Mouse (Mus musculus): ENCODE results near the gene Gm49345. TPM values are rescaled to one million over a fixed set of nuclear protein-coding genes. Genes with fewer than 3 reads are reported as not detected.

The Gm49345 gene
- polyA plus RNA-seq, 1 experiment from 2014 or later: not detected

DNA sequence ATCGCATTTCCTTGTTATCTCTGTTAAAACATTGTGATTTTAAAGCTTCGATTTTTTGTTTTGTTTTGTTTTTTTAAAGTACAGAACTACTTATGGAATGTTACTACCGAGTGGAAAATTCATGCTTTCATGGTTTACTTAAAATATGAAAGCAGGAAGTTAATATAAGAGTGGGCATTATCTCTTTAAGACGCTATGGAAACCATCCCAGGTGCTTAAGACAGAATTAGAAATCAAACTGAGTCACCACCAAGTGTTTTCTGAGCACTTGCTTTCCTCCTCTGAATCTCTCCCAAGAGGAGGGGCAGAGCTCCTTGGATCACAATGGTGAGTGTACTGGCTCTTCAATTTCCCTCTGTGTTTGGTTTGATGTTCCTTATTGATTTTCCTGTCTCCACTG lies 27.5 kb downstream of the Gm49345 start:
- H3K9me3 ChIP-seq (replicated peaks; ENCODE audit: low read length): no peaks in the 10 kb centered on the region
- no peak for TF ChIP-seq CTCF (IDR thresholded peaks at IDR 0.05; ENCODE audit: low read depth)
- ATAC-seq (replicated peaks; ENCODE audit: low FRiP score, low read depth) (no peak), DNase-seq (ENCODE audit: low spot score) (peak; percentile 3)
- 82% methylated on average over 4 of the region's 4 CpGs for WGBS
- H3K9ac ChIP-seq (ENCODE audit: low read depth, low read length): no peak overlapping the region
- no peak overlapping the region for H3K4me3 ChIP-seq (replicated peaks; ENCODE audit: low read depth, low read length)
- no peaks in the 10 kb centered on the region for H3K36me3 ChIP-seq (ENCODE audit: insufficient read depth, low read length)
- H3K27ac ChIP-seq: no peak overlapping the region
- no peak overlapping the region for H3K4me2 ChIP-seq (ENCODE audit: low read length)
- H3K4me1 ChIP-seq (replicated peaks; ENCODE audit: insufficient read depth, low read length): peaks cover 4% of the 10 kb centered on the region; the same call in 1 of the 2 replicates
- H3K27me3 ChIP-seq (ENCODE audit: insufficient read depth, low read length): no peaks in the 10 kb centered on the region

DNA sequence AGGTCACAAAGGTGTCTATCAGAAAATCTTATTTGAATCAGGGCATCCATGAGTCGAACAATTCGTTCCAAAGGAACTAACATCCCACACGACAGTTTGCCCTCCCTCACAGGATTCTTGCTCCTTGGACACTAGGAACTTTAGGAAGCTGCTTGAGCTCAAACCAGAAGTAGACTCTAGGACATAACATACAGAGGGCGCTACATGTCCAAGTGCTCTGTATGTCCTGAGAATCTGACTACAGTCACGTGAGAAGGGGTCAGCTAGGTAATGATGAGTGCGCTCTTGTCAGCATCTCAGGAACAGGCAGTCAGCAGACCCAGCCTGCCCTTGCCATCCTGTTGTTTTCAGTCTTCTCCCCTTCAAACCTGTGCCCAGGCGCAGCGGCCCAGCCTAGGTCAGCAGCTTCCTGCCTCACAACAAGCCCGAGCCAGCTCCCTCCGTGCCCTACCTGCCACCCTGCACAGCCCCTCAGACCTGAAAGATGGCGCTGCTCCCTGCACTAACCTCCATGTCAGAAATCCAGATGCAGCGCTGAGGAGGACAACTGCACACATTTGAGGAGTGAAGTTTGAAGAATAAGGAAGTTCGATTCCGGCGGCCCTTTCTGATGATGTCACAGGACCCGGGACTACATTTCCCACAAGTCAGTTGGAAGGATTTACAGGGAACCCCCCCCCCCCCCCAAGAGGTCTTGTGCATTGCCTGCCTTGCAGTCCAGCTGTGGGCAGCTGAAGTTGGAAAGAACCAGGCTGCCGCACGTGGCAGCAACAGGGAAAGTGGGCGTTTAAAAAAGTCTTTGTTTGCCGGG lies 28.3 kb downstream of the Gm49345 start, which contains the start of gene Zfp729b:
Gene Zfp729b (minus strand): TSS at position 642 of the 811 bp plus-strand sequence.
- no peaks in the 10 kb centered on the region for H3K36me3 ChIP-seq (ENCODE audit: insufficient read depth, low read length)
- DNase-seq (ENCODE audit: low spot score) (peak; percentile 91), ATAC-seq (replicated peaks; ENCODE audit: low FRiP score, low read depth) (peak; percentile 97)
- H3K9me3 ChIP-seq (replicated peaks; ENCODE audit: low read length): no peaks in the 10 kb centered on the region
- peak; percentile 66 for TF ChIP-seq CTCF (IDR thresholded peaks at IDR 0.05; ENCODE audit: low read depth)
- H3K9ac ChIP-seq (ENCODE audit: low read depth, low read length): peak within 1 kb of the TSS; percentile 80
- WGBS: 1% methylated on average over 20 of the region's 20 CpGs
- H3K27me3 ChIP-seq (ENCODE audit: insufficient read depth, low read length): no peaks in the 10 kb centered on the region
- H3K4me1 ChIP-seq (replicated peaks; ENCODE audit: insufficient read depth, low read length): peaks cover 4% of the 10 kb centered on the region; the same call in 1 of the 2 replicates
- peak within 1 kb of the TSS; percentile 89 for H3K27ac ChIP-seq
- H3K4me3 ChIP-seq (replicated peaks; ENCODE audit: low read depth, low read length): peak within 1 kb of the TSS; percentile 81
- H3K4me2 ChIP-seq (ENCODE audit: low read length): peak within 1 kb of the TSS; percentile 61

DNA sequence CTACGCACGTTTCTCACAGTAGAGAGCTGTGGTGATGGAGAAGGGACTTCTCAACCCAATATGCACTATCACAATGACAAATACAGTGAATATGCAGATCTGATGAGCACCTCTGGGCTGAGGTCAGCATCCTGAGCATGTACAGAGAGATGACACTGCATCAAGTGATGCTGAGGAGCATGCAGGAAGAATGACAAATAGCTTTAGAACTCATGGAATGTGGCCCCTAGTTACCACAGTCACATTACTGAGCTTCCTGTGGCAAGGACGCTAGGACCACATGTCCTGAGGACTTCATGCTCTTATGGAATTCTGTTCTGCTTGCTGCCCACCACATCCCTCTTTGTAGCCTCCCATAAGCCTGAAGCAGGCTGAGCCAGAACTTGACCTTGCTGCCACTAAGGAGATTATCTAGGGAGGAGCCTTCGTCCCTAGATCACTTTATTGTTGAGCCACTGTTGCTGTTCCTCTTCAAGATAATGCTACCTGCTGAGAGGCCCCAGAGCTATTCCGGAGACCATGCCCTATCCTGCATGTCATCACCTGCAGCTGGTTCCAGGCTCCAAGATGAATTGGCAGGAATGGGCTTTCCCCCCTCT lies 64.9 kb downstream of the Gm49345 start:
- H3K36me3 ChIP-seq (ENCODE audit: insufficient read depth, low read length): no peaks in the 10 kb centered on the region
- no peaks in the 10 kb centered on the region for H3K27me3 ChIP-seq (ENCODE audit: insufficient read depth, low read length)
- H3K4me1 ChIP-seq (replicated peaks; ENCODE audit: insufficient read depth, low read length): no peaks in the 10 kb centered on the region
- no peak for ATAC-seq (replicated peaks; ENCODE audit: low FRiP score, low read depth)
- no peaks in the 10 kb centered on the region for H3K9me3 ChIP-seq (replicated peaks; ENCODE audit: low read length)
- 80% methylated on average over 5 of the region's 5 CpGs for WGBS
- TF ChIP-seq CTCF (IDR thresholded peaks at IDR 0.05; ENCODE audit: low read depth): no peak
- no peak for DNase-seq (ENCODE audit: low spot score)
- no peak overlapping the region for H3K4me2 ChIP-seq (ENCODE audit: low read length)
- no peak overlapping the region for H3K9ac ChIP-seq (ENCODE audit: low read depth, low read length)
- H3K27ac ChIP-seq: no peak overlapping the region
- H3K4me3 ChIP-seq (replicated peaks; ENCODE audit: low read depth, low read length): no peak overlapping the region

DNA sequence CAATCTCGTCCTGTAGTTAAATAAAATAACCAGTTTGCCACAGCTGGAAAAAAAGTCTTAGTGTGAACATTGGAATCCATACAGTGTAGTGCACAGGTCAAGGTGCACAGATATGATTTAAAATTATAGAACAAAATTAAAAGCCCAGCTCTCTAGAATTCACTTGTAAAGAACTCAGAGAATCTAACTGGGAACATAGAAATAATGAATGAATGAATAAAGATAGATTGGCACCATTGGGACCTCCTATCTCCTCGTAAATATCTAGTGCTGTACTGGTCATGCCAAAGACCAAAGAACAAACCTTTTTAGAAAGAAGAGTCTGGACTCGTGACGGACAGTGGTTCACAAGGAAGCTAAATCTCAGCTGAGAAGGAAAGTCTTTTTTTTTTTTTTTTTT lies 83.8 kb downstream of the Gm49345 start, which contains the start of gene Zfp748:
Gene Zfp748 (minus strand): TSS at position 101 of the 400 bp plus-strand sequence.
- H3K9ac ChIP-seq (ENCODE audit: low read depth, low read length): peak within 1 kb of the TSS; percentile 85
- H3K9me3 ChIP-seq (replicated peaks; ENCODE audit: low read length): no peaks in the 10 kb centered on the region
- peak within 1 kb of the TSS; percentile 92 for H3K4me3 ChIP-seq (replicated peaks; ENCODE audit: low read depth, low read length)
- no peak for ATAC-seq (replicated peaks; ENCODE audit: low FRiP score, low read depth)
- TF ChIP-seq CTCF (IDR thresholded peaks at IDR 0.05; ENCODE audit: low read depth): no peak
- peaks cover 7% of the 10 kb centered on the region; the same call in 1 of the 2 replicates for H3K4me1 ChIP-seq (replicated peaks; ENCODE audit: insufficient read depth, low read length)
- H3K27ac ChIP-seq: peak within 1 kb of the TSS; percentile 91
- H3K4me2 ChIP-seq (ENCODE audit: low read length): peak within 1 kb of the TSS; percentile 67
- no peaks in the 10 kb centered on the region for H3K27me3 ChIP-seq (ENCODE audit: insufficient read depth, low read length)
- no peaks in the 10 kb centered on the region for H3K36me3 ChIP-seq (ENCODE audit: insufficient read depth, low read length)
- WGBS: 86% methylated on average over 4 of the region's 4 CpGs
- no peak for DNase-seq (ENCODE audit: low spot score)

DNA sequence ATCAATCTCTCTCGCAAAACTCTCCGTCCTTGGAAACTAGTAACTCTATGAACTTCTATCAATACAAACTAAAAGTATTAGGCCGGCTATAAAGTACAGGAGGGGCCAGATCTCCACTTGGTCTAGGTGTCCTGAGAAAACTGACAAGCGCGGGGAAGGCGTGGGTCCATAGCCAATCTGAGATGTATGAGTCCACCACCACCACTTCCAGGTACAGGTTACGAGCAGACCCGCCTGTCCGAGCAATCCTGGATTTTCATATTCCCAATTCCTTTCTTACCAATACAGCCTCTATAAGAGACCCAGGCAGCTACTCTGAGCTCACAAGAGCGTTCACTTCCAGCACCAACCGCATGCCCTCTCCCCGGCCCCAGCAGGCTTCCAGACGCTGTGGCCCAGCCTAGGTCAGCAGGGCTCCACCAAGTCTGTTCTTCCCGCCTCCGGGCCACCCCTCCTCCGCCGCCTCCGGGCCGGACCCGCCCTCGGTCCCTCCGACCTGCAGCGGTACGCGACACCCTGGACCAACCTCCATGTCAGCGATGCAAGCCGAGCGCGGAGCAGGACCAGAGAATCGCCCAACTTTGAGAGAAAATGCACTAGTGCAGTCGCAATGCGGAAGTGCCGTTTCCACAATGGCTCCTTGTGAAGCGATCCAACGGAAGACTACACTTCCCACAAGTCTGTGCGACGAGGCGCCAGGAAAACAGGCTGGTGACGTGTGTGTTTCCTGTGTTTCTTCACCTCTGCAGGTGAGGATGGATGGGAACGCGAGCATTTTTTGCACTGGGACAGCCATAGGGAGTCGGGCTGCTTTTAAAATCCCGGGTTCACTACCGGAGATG lies 84.8 kb downstream of the Gm49345 start:
- no peaks in the 10 kb centered on the region for H3K9me3 ChIP-seq (replicated peaks; ENCODE audit: low read length)
- H3K36me3 ChIP-seq (ENCODE audit: insufficient read depth, low read length): no peaks in the 10 kb centered on the region
- under 1% methylated on average over 44 of the region's 44 CpGs for WGBS
- H3K4me1 ChIP-seq (replicated peaks; ENCODE audit: insufficient read depth, low read length): peaks cover 7% of the 10 kb centered on the region; the same call in 1 of the 2 replicates
- DNase-seq (ENCODE audit: low spot score): peak; percentile 92
- peak overlapping the region; percentile 91 for H3K27ac ChIP-seq
- H3K4me3 ChIP-seq (replicated peaks; ENCODE audit: low read depth, low read length): peak overlapping the region; percentile 92
- no peaks in the 10 kb centered on the region for H3K27me3 ChIP-seq (ENCODE audit: insufficient read depth, low read length)
- ATAC-seq (replicated peaks; ENCODE audit: low FRiP score, low read depth): peak; percentile 98
- peak overlapping the region; percentile 67 for H3K4me2 ChIP-seq (ENCODE audit: low read length)
- peak overlapping the region; percentile 85 for H3K9ac ChIP-seq (ENCODE audit: low read depth, low read length)
- no peak for TF ChIP-seq CTCF (IDR thresholded peaks at IDR 0.05; ENCODE audit: low read depth)

DNA sequence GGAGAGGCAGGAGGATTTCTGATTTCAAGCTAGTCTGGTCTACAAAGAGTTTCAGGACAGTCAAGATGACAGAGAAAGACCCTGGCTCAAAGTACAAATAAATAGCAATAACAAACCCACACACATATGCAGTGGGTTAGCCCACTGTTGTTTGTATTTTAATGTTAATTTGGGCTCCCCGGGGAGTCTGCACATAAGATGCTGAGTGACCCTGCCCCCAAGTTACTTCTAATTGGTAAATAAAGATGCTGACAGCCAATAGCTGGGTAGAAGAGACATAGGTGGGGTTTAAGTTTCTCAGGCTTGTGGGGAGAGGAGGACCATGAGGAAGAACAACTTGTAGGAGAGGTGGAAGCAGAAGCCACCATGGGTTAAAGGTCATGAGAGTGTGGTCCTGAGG lies 91.6 kb downstream of the Gm49345 start:
- DNase-seq (ENCODE audit: low spot score) (no peak), ATAC-seq (replicated peaks; ENCODE audit: low FRiP score, low read depth) (no peak)
- Histone ChIP-seq H3K4me3 (replicated peaks; ENCODE audit: low read depth, low read length) (no peak overlapping the region), H3K9ac (ENCODE audit: low read depth, low read length) (no peak overlapping the region), H3K9me3 (replicated peaks; ENCODE audit: low read length) (no peaks in the 10 kb centered on the region), H3K27ac (no peak overlapping the region), H3K27me3 (ENCODE audit: insufficient read depth, low read length) (no peaks in the 10 kb centered on the region), H3K4me1 (replicated peaks; ENCODE audit: insufficient read depth, low read length) (no peaks in the 10 kb centered on the region), H3K4me2 (ENCODE audit: low read length) (no peak overlapping the region), H3K36me3 (ENCODE audit: insufficient read depth, low read length) (peaks cover 22% of the 10 kb centered on the region)
- TF ChIP-seq CTCF (IDR thresholded peaks at IDR 0.05; ENCODE audit: low read depth): no peak
- WGBS: 74% methylated on average over 1 of the region's 1 CpGs

Other genes with a start within 250 kb of the Gm49345 start
- gene Zfp429, start 237.9 kb downstream of the Gm49345 start, polyA plus RNA-seq (2015; fragmentation: Nextera tagmentation; extraction: Ambion mirVana): 5.4 and 7.8 TPM in 2 replicates
- gene Zfp459, start 216.4 kb downstream of the Gm49345 start, polyA plus RNA-seq (2015; fragmentation: Nextera tagmentation; extraction: Ambion mirVana): 1.1 and 1.4 TPM in 2 replicates
- gene Zfp874a, start 186.1 kb downstream of the Gm49345 start, polyA plus RNA-seq (2015; fragmentation: Nextera tagmentation; extraction: Ambion mirVana): 9.7 TPM in 2 replicates
- gene Zfp874b, start 153.5 kb downstream of the Gm49345 start, polyA plus RNA-seq (2015; fragmentation: Nextera tagmentation; extraction: Ambion mirVana): 3.1 and 3.4 TPM in 2 replicates
- 10.9 and 13.7 TPM in 2 replicates for gene Zfp58, start 137.2 kb downstream of the Gm49345 start, polyA plus RNA-seq (2015; fragmentation: Nextera tagmentation; extraction: Ambion mirVana)
- not detected in 2 replicates for gene Gm26965, start 111.6 kb downstream of the Gm49345 start, polyA plus RNA-seq (2015; fragmentation: Nextera tagmentation; extraction: Ambion mirVana)
- 30.4 and 38.3 TPM in 2 replicates for gene Zfp87, start 111.6 kb downstream of the Gm49345 start, polyA plus RNA-seq (2015; fragmentation: Nextera tagmentation; extraction: Ambion mirVana)
- 9.0 and 9.8 TPM in 2 replicates for gene Zfp748, start 83.9 kb downstream of the Gm49345 start, polyA plus RNA-seq (2015; fragmentation: Nextera tagmentation; extraction: Ambion mirVana)
- 3.8 TPM in 2 replicates for gene Zfp729b, start 28.1 kb downstream of the Gm49345 start, polyA plus RNA-seq (2015; fragmentation: Nextera tagmentation; extraction: Ambion mirVana)
- 2.5 and 3.3 TPM in 2 replicates for gene Zfp729a, start within 50 bp of the Gm49345 start, polyA plus RNA-seq (2015; fragmentation: Nextera tagmentation; extraction: Ambion mirVana)
- gene Zfp738, start 49.3 kb upstream of the Gm49345 start, polyA plus RNA-seq (2015; fragmentation: Nextera tagmentation; extraction: Ambion mirVana): 7.3 and 7.5 TPM in 2 replicates
- gene Zfp65, start 91.4 kb upstream of the Gm49345 start, polyA plus RNA-seq (2015; fragmentation: Nextera tagmentation; extraction: Ambion mirVana): 3.7 and 4.1 TPM in 2 replicates
- gene Zfp85, start 117.5 kb upstream of the Gm49345 start, polyA plus RNA-seq (2015; fragmentation: Nextera tagmentation; extraction: Ambion mirVana): 5.3 and 5.4 TPM in 2 replicates
- 1.6 TPM in 2 replicates for gene Zfp493, start 141.9 kb upstream of the Gm49345 start, polyA plus RNA-seq (2015; fragmentation: Nextera tagmentation; extraction: Ambion mirVana)
- 6.9 and 7.1 TPM in 2 replicates for gene Zfp273, start 176.0 kb upstream of the Gm49345 start, polyA plus RNA-seq (2015; fragmentation: Nextera tagmentation; extraction: Ambion mirVana)
- 2.2 and 2.5 TPM in 2 replicates for gene Gm10037, start 193.3 kb upstream of the Gm49345 start, polyA plus RNA-seq (2015; fragmentation: Nextera tagmentation; extraction: Ambion mirVana)
- not detected in 2 replicates for gene BC048507, start 225.6 kb upstream of the Gm49345 start, polyA plus RNA-seq (2015; fragmentation: Nextera tagmentation; extraction: Ambion mirVana)

Measured in kidney, postnatal 0 days (tissue).